Comparison of ENCODE assay signal across 25 mouse cellular contexts in genomic region chr11:19262832-19263231, GRCm38 (mm10).
DNase-seq lines count a peak whose midpoint lies in the region; ATAC-seq and TF ChIP-seq lines count a peak whose summit lies in the region.
"Had no signal": no experiment of that assay in that cellular context is flagged by ENCODE, and none has a peak within 500 bp of the region (broad histone marks: within the 10 kb centered on the region; RNA-seq: fewer than 3 reads in every experiment).

No protein-coding gene starts in this region.

- no peaks in the 10 kb centered on the region for H3K4me1 ChIP-seq in forebrain, embryonic 15.5 days
- H3K4me1 ChIP-seq in forebrain, embryonic 10.5 days = no peaks in the 10 kb centered on the region; the same call in 1 of the 2 replicates
- H3K4me1 ChIP-seq in midbrain, postnatal 0 days (ENCODE audit: insufficient read depth, low read length) = no peaks in the 10 kb centered on the region
- H3K4me1 ChIP-seq in midbrain, embryonic 15.5 days = no peaks in the 10 kb centered on the region
- H3K4me1 ChIP-seq in liver, postnatal 0 days (ENCODE audit: insufficient read depth) = no peaks in the 10 kb centered on the region
- H3K4me1 ChIP-seq: heart, embryonic 15.5 days; hindbrain, embryonic 10.5 days had no signal

- no peak overlapping the region for H3K4me3 ChIP-seq in forebrain, embryonic 15.5 days
- H3K4me3 ChIP-seq in forebrain, embryonic 10.5 days = no peak overlapping the region
- no peak overlapping the region for H3K4me3 ChIP-seq in midbrain, postnatal 0 days (ENCODE audit: low read depth, low read length)
- H3K4me3 ChIP-seq in midbrain, embryonic 15.5 days = no peak overlapping the region
- H3K4me3 ChIP-seq in liver, postnatal 0 days (ENCODE audit: low read depth, low read length) = no peak overlapping the region
- H3K4me3 ChIP-seq: heart, embryonic 12.5 days; heart, embryonic 15.5 days; hindbrain, embryonic 10.5 days had no signal

- no peak overlapping the region for H3K27ac ChIP-seq in forebrain, embryonic 15.5 days (replicated peaks)
- no peak overlapping the region for H3K27ac ChIP-seq in forebrain, embryonic 10.5 days
- H3K27ac ChIP-seq in midbrain, postnatal 0 days (ENCODE audit: low read depth, low read length) = no peak overlapping the region
- H3K27ac ChIP-seq in midbrain, embryonic 15.5 days = no peak overlapping the region
- H3K27ac ChIP-seq in liver, postnatal 0 days (ENCODE audit: low read depth) = no peak overlapping the region
- H3K27ac ChIP-seq: heart, embryonic 15.5 days; hindbrain, embryonic 10.5 days; hindbrain, embryonic 14.5 days had no signal

- 46% methylated on average over 4 of the region's 4 CpGs for WGBS in forebrain, embryonic 15.5 days
- 79% methylated on average over 4 of the region's 4 CpGs for WGBS in forebrain, embryonic 10.5 days
- 70% methylated on average over 4 of the region's 4 CpGs for WGBS in midbrain, postnatal 0 days
- 71% methylated on average over 4 of the region's 4 CpGs for WGBS in midbrain, embryonic 15.5 days
- 73% methylated on average over 4 of the region's 4 CpGs for WGBS in liver, postnatal 0 days (ENCODE audit: insufficient replicate concordance)

- no peaks in the 10 kb centered on the region for H3K27me3 ChIP-seq in forebrain, embryonic 15.5 days
- H3K27me3 ChIP-seq in forebrain, embryonic 10.5 days (ENCODE audit: poor library complexity, severe bottlenecking) = no peaks in the 10 kb centered on the region
- no peaks in the 10 kb centered on the region for H3K27me3 ChIP-seq in midbrain, postnatal 0 days (ENCODE audit: insufficient read depth, low read length)
- no peaks in the 10 kb centered on the region for H3K27me3 ChIP-seq in midbrain, embryonic 15.5 days (replicated peaks)
- H3K27me3 ChIP-seq in liver, postnatal 0 days (ENCODE audit: insufficient read depth, low read length) = no peaks in the 10 kb centered on the region
- H3K27me3 ChIP-seq: CH12.LX; heart, embryonic 12.5 days; heart, embryonic 15.5 days had no signal

- DNase-seq in cerebellum, postnatal 10 days = peak; percentile 18 to 50
- DNase-seq in cerebellum, adult 11 months = no peak
- DNase-seq in forebrain, embryonic 10.5 days (ENCODE audit: extremely low spot score, low spot score) = no peak
- DNase-seq in midbrain, postnatal 0 days (ENCODE audit: low spot score) = peak; percentile 28
- DNase-seq in forelimb bud, embryonic 11.5 days (ENCODE audit: low read depth, low spot score) = peak; percentile 31
- DNase-seq in liver, postnatal 0 days = no peak
- DNase-seq: adrenal gland, postnatal 10 days; adrenal gland, postnatal 36 days; B cell, adult 2 months; cerebellum, adult 18-20 months; gastrocnemius, postnatal 25 days; heart, adult 18-20 months; heart, postnatal 10 days; heart, postnatal 36 days; kidney, adult 2 months had no signal

- ATAC-seq in forebrain, embryonic 15.5 days (replicated peaks) = 0 out of 2 replicates have a peak, but pooled peaks have one; percentile 32
- ATAC-seq in midbrain, postnatal 0 days (ENCODE audit: low FRiP score) = no peak
- no peak for ATAC-seq in midbrain, embryonic 15.5 days (replicated peaks)
- ATAC-seq in liver, postnatal 0 days = no peak
- ATAC-seq: intestine, postnatal 0 days; Patski had no signal

- no peak overlapping the region for H3K9ac ChIP-seq in forebrain, embryonic 15.5 days (replicated peaks)
- H3K9ac ChIP-seq in midbrain, postnatal 0 days (replicated peaks; ENCODE audit: low read length, poor library complexity, severe bottlenecking) = no peak overlapping the region
- H3K9ac ChIP-seq in midbrain, embryonic 15.5 days = no peak overlapping the region
- no peak overlapping the region for H3K9ac ChIP-seq in liver, postnatal 0 days (replicated peaks)
- H3K9ac ChIP-seq: heart, embryonic 12.5 days; heart, embryonic 15.5 days; hindbrain, embryonic 14.5 days had no signal

- H3K4me2 ChIP-seq in forebrain, embryonic 15.5 days (replicated peaks) = no peak overlapping the region
- H3K4me2 ChIP-seq in midbrain, postnatal 0 days (ENCODE audit: low read depth, low read length, poor library complexity, severe bottlenecking) = no peak overlapping the region
- H3K4me2 ChIP-seq in midbrain, embryonic 15.5 days = no peak overlapping the region
- H3K4me2 ChIP-seq in liver, postnatal 0 days (ENCODE audit: low read depth, low read length) = no peak overlapping the region
- H3K4me2 ChIP-seq: heart, embryonic 12.5 days; heart, embryonic 15.5 days; hindbrain, embryonic 14.5 days had no signal

- no peak for TF ChIP-seq CTCF in midbrain, postnatal 0 days (IDR thresholded peaks at IDR 0.05)
- TF ChIP-seq CTCF in liver, postnatal 0 days (IDR thresholded peaks at IDR 0.05; ENCODE audit: low read depth) = no peak

- H3K36me3 ChIP-seq in forebrain, embryonic 15.5 days = no peaks in the 10 kb centered on the region
- no peaks in the 10 kb centered on the region for H3K36me3 ChIP-seq in forebrain, embryonic 10.5 days (replicated peaks)
- no peaks in the 10 kb centered on the region for H3K36me3 ChIP-seq in midbrain, postnatal 0 days (ENCODE audit: insufficient read depth, low read length)
- no peaks in the 10 kb centered on the region for H3K36me3 ChIP-seq in midbrain, embryonic 15.5 days (replicated peaks)
- H3K36me3 ChIP-seq in liver, postnatal 0 days (replicated peaks; ENCODE audit: insufficient read depth, low read length) = no peaks in the 10 kb centered on the region
- H3K36me3 ChIP-seq: G1E; heart, embryonic 12.5 days; heart, embryonic 15.5 days; hindbrain, embryonic 10.5 days had no signal

- no peak for TF ChIP-seq EP300 in liver, postnatal 0 days (IDR thresholded peaks at IDR 0.05; ENCODE audit: low read depth)

- H3K9me3 ChIP-seq in forebrain, embryonic 15.5 days = no peaks in the 10 kb centered on the region
- no peaks in the 10 kb centered on the region; the same call in 1 of the 2 replicates for H3K9me3 ChIP-seq in forebrain, embryonic 10.5 days
- H3K9me3 ChIP-seq in midbrain, postnatal 0 days (ENCODE audit: low read length) = no peaks in the 10 kb centered on the region
- H3K9me3 ChIP-seq in midbrain, embryonic 15.5 days = no peaks in the 10 kb centered on the region
- no peaks in the 10 kb centered on the region for H3K9me3 ChIP-seq in liver, postnatal 0 days (ENCODE audit: low read length)
- H3K9me3 ChIP-seq: G1E; heart, embryonic 15.5 days; hindbrain, embryonic 10.5 days had no signal

Comparison
In these comparisons a context has a peak if more than half of its experiments do, and no peak if none do; other contexts are left out.
1. DNase-seq: peak in cerebellum, postnatal 10 days (2 of 2), midbrain, postnatal 0 days (single experiment) and forelimb bud, embryonic 11.5 days (single experiment); none in cerebellum, adult 11 months (single experiment), forebrain, embryonic 10.5 days (single experiment) and liver, postnatal 0 days (single experiment).